Mouse (Mus musculus): ENCODE data around the gene Slc25a26. TPM values are rescaled to one million over a fixed set of nuclear protein-coding genes. Genes with fewer than 3 reads are reported as not detected.

Gene Slc25a26
- polyA plus RNA-seq, 2 experiments: 1.7 to 2.6 TPM

DNA sequence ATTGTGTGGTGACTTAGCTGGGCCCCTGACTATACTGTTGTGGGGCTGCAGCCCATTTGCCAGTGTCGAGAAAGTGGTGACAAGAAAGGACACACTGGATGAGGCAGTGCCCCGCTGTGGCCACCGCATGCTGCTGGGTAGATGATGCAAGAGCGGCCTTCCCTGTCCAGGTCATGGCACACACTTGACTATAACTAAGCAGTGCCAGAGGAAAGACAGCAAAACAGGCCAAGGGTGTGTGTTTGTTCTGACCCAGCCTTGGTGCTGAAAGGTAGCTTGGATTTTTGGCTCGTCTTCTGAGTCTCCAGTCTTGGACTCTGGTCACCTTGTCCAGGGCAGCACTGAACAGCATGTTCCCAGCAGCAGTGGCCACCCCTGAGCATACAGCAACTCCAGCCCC lies 101.0 kb downstream of the Slc25a26 start:
- no peak overlapping the region for H3K4me2 ChIP-seq (ENCODE audit: low read depth)
- no peak for TF ChIP-seq EP300 (IDR thresholded peaks at IDR 0.05; ENCODE audit: low read depth)
- no peak for TF ChIP-seq CTCF (IDR thresholded peaks at IDR 0.05; ENCODE audit: low read depth)
- H3K4me3 ChIP-seq (ENCODE audit: insufficient read depth in 1 of 2, low read depth in 2 of 2, low read length in 2 of 2): no peak overlapping the region
- no peaks in the 10 kb centered on the region for H3K27me3 ChIP-seq (ENCODE audit: control insufficient read depth, insufficient read depth, low read length)
- 73% methylated on average over 5 of the region's 5 CpGs for WGBS (ENCODE audit: insufficient replicate concordance)
- DNase-seq (ENCODE audit: low read depth in 3 of 3, low spot score in 3 of 3) (no peak), ATAC-seq (ENCODE audit: insufficient read depth) (no peak)
- H3K27ac ChIP-seq: no peak overlapping the region
- H3K4me1 ChIP-seq (replicated peaks; ENCODE audit: control insufficient read depth in 2 of 2, insufficient read depth in 2 of 2, low read length in 1 of 2): no peaks in the 10 kb centered on the region
- no peaks in the 10 kb centered on the region for H3K36me3 ChIP-seq (replicated peaks; ENCODE audit: control insufficient read depth, insufficient read depth, low read depth)
- no peaks in the 10 kb centered on the region for H3K9me3 ChIP-seq (ENCODE audit: control insufficient read depth, low read length)
- no peak overlapping the region for H3K9ac ChIP-seq (replicated peaks)

- Histone ChIP-seq H3K4me3 (ENCODE audit: insufficient read depth in 1 of 2, low read depth in 2 of 2, low read length in 2 of 2) (no peak overlapping the region), H3K4me1 (replicated peaks; ENCODE audit: control insufficient read depth in 2 of 2, insufficient read depth in 2 of 2, low read length in 1 of 2) (no peaks in the 10 kb centered on the region), H3K4me2 (ENCODE audit: low read depth) (no peak overlapping the region), H3K36me3 (replicated peaks; ENCODE audit: control insufficient read depth, insufficient read depth, low read depth) (no peaks in the 10 kb centered on the region), H3K9ac (replicated peaks) (no peak overlapping the region), H3K27me3 (ENCODE audit: control insufficient read depth, insufficient read depth, low read length) (no peaks in the 10 kb centered on the region), H3K9me3 (ENCODE audit: control insufficient read depth, low read length) (no peaks in the 10 kb centered on the region), H3K27ac (no peak overlapping the region)
- DNase-seq (ENCODE audit: low read depth in 3 of 3, low spot score in 3 of 3) (no peak), ATAC-seq (ENCODE audit: insufficient read depth) (no peak)
- TF ChIP-seq EP300 (IDR thresholded peaks at IDR 0.05; ENCODE audit: low read depth) (no peak), CTCF (IDR thresholded peaks at IDR 0.05; ENCODE audit: low read depth) (no peak)
- 50% methylated on average over 5 of the region's 5 CpGs for WGBS (ENCODE audit: insufficient replicate concordance)
These were observed 101.7 kb downstream of the Slc25a26 start for GRCm38 (mm10) chr6:94601811-94602210.

DNA sequence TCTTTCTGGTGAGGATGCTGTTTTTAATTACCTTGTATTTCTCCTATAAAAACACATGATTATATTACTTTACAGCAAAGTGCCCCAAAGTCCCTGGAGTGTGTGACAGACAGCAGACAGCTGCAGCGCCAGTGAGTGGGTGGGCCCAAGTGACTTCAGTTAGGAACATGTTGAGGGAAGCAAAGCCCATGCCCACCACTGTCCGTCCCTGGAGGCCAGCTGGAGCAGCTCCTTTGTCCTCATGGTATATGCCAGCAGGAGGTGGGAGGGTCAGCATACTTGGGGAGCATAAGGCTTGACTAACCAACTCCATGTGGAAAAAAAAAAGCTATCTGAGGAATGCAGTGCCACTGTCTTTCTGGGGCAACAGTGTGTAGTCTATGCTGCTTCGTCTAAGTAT lies 103.9 kb downstream of the Slc25a26 start:
- Histone ChIP-seq H3K27me3 (ENCODE audit: control insufficient read depth, insufficient read depth, low read length) (no peaks in the 10 kb centered on the region), H3K9me3 (ENCODE audit: control insufficient read depth, low read length) (no peaks in the 10 kb centered on the region), H3K9ac (replicated peaks) (no peak overlapping the region), H3K27ac (no peak overlapping the region), H3K36me3 (replicated peaks; ENCODE audit: control insufficient read depth, insufficient read depth, low read depth) (no peaks in the 10 kb centered on the region), H3K4me1 (replicated peaks; ENCODE audit: control insufficient read depth in 2 of 2, insufficient read depth in 2 of 2, low read length in 1 of 2) (no peaks in the 10 kb centered on the region), H3K4me2 (ENCODE audit: low read depth) (no peak overlapping the region), H3K4me3 (ENCODE audit: insufficient read depth in 1 of 2, low read depth in 2 of 2, low read length in 2 of 2) (no peak overlapping the region)
- WGBS (ENCODE audit: insufficient replicate concordance): 69% methylated on average over 3 of the region's 3 CpGs
- DNase-seq (ENCODE audit: low read depth in 3 of 3, low spot score in 3 of 3) (no peak), ATAC-seq (ENCODE audit: insufficient read depth) (no peak)
- TF ChIP-seq CTCF (IDR thresholded peaks at IDR 0.05; ENCODE audit: low read depth) (no peak), EP300 (IDR thresholded peaks at IDR 0.05; ENCODE audit: low read depth) (no peak)

DNA sequence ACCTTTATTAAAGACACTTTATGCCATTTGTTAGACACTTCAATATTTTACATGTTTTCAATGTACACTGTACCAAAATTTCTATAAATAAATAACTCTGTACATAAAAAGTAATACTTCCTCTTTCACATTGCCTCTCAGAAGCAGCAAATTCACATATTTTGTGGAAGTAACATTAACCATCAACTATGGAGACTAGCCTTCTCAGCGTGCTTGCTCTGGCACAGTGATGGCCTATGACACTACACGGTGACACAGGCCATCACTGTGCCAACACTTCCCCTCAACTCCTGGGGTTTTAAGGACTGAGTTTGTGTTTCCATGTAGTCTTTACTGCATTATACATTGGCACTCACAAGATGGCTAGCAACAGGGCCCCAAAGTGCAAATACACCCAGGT lies 104.4 kb downstream of the Slc25a26 start:
- no peaks in the 10 kb centered on the region for H3K27me3 ChIP-seq (ENCODE audit: control insufficient read depth, insufficient read depth, low read length)
- no peak overlapping the region for H3K4me2 ChIP-seq (ENCODE audit: low read depth)
- H3K4me3 ChIP-seq (ENCODE audit: insufficient read depth in 1 of 2, low read depth in 2 of 2, low read length in 2 of 2): no peak overlapping the region
- no peaks in the 10 kb centered on the region for H3K36me3 ChIP-seq (replicated peaks; ENCODE audit: control insufficient read depth, insufficient read depth, low read depth)
- H3K9ac ChIP-seq (replicated peaks): no peak overlapping the region
- no peaks in the 10 kb centered on the region for H3K4me1 ChIP-seq (replicated peaks; ENCODE audit: control insufficient read depth in 2 of 2, insufficient read depth in 2 of 2, low read length in 1 of 2)
- H3K9me3 ChIP-seq (ENCODE audit: control insufficient read depth, low read length): no peaks in the 10 kb centered on the region
- no peak for TF ChIP-seq CTCF (IDR thresholded peaks at IDR 0.05; ENCODE audit: low read depth)
- no peak for TF ChIP-seq EP300 (IDR thresholded peaks at IDR 0.05; ENCODE audit: low read depth)
- no peak for ATAC-seq (ENCODE audit: insufficient read depth)
- 67% methylated on average over 2 of the region's 2 CpGs for WGBS (ENCODE audit: insufficient replicate concordance)
- DNase-seq (ENCODE audit: low read depth in 3 of 3, low spot score in 3 of 3): no peak
- no peak overlapping the region for H3K27ac ChIP-seq

DNA sequence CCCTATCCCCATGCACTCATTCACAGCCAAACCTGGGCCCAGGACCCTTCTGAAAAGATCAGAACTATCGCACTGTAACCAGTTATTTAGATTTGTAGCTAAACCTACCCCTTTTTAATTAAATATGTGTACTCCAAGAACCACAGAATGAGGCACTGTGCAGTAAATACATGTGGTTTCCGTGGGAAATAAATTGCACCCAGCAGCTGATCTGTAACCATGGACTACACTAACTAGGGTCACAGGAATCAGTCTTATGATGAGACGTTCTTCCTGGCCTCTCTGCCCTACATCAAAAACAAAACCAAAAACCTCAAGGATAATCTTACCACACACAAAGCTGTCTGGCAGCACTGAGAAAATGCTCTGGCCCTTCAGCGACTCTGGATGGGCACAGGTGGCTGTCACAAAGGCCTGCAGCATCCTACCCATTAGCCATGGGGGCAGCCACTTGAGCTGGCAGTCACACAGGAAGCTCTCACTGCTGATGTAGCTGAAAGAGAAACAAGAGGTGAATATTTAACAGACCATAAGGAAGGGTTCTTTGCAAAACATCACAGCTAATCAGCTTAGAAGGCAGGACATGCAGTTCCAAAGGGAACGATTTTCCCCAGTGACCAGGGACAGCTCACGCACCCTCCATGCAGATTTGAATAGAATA lies 113.2 kb downstream of the Slc25a26 start:
- 65% methylated on average over 6 of the region's 6 CpGs for WGBS (ENCODE audit: insufficient replicate concordance)
- ATAC-seq (ENCODE audit: insufficient read depth): no peak
- no peak overlapping the region for H3K4me3 ChIP-seq (ENCODE audit: insufficient read depth in 1 of 2, low read depth in 2 of 2, low read length in 2 of 2)
- no peak overlapping the region for H3K9ac ChIP-seq (replicated peaks)
- TF ChIP-seq EP300 (IDR thresholded peaks at IDR 0.05; ENCODE audit: low read depth): no peak
- no peak for TF ChIP-seq CTCF (IDR thresholded peaks at IDR 0.05; ENCODE audit: low read depth)
- H3K27me3 ChIP-seq (ENCODE audit: control insufficient read depth, insufficient read depth, low read length): no peaks in the 10 kb centered on the region
- H3K9me3 ChIP-seq (ENCODE audit: control insufficient read depth, low read length): no peaks in the 10 kb centered on the region
- no peak overlapping the region for H3K27ac ChIP-seq
- no peaks in the 10 kb centered on the region for H3K36me3 ChIP-seq (replicated peaks; ENCODE audit: control insufficient read depth, insufficient read depth, low read depth)
- DNase-seq (ENCODE audit: low read depth in 3 of 3, low spot score in 3 of 3): no peak
- no peak overlapping the region for H3K4me2 ChIP-seq (ENCODE audit: low read depth)
- H3K4me1 ChIP-seq (replicated peaks; ENCODE audit: control insufficient read depth in 2 of 2, insufficient read depth in 2 of 2, low read length in 1 of 2): no peaks in the 10 kb centered on the region

Data from liver, embryonic 14.5 days (tissue).